Mouse (Mus musculus): ENCODE data around the gene Ltn1. TPM values are rescaled to one million over a fixed set of nuclear protein-coding genes. Genes with fewer than 3 reads are reported as not detected.

Gene Ltn1
- total RNA-seq, 1 experiment from 2014 or later = 33.6 TPM

GRCm38 (mm10) chr16:87393813-87394548 lies 38.4 kb downstream of the Ltn1 start:
- DNase-seq = peak; percentile 69

- DNase-seq = peak; percentile 54
These were observed 44.9 kb downstream of the Ltn1 start for GRCm38 (mm10) chr16:87387444-87387977.

- DNase-seq = no peak
These were observed 48.0 kb downstream of the Ltn1 start for GRCm38 (mm10) chr16:87384366-87384765.

GRCm38 (mm10) chr16:87382996-87383395 lies 49.4 kb downstream of the Ltn1 start:
- no peak for DNase-seq

GRCm38 (mm10) chr16:87366445-87366844 lies 66.0 kb downstream of the Ltn1 start:
- no peak for DNase-seq

- DNase-seq = no peak
These were observed 66.4 kb downstream of the Ltn1 start for GRCm38 (mm10) chr16:87366035-87366434.

GRCm38 (mm10) chr16:87364231-87364630 lies 68.2 kb downstream of the Ltn1 start:
- DNase-seq = peak; percentile 39

GRCm38 (mm10) chr16:87360096-87360495 lies 72.3 kb downstream of the Ltn1 start:
- no peak for DNase-seq

GRCm38 (mm10) chr16:87354748-87355147 lies 77.7 kb downstream of the Ltn1 start:
- DNase-seq = no peak

GRCm38 (mm10) chr16:87354075-87354583 lies 78.3 kb downstream of the Ltn1 start, which contains the start of gene N6amt1:
Gene N6amt1, plus strand, starts transcription at chr16:87354185.
- peak; percentile 95 for DNase-seq

GRCm38 (mm10) chr16:87353605-87354004 lies 78.8 kb downstream of the Ltn1 start:
- DNase-seq = no peak

- DNase-seq = no peak
These were observed 80.9 kb downstream of the Ltn1 start for GRCm38 (mm10) chr16:87351386-87352105.

GRCm38 (mm10) chr16:87348133-87348532 lies 84.3 kb downstream of the Ltn1 start:
- no peak for DNase-seq

- DNase-seq = no peak
These were observed 91.3 kb downstream of the Ltn1 start for GRCm38 (mm10) chr16:87341043-87341572.

GRCm38 (mm10) chr16:87334756-87335155 lies 97.7 kb downstream of the Ltn1 start:
- no peak for DNase-seq

GRCm38 (mm10) chr16:87329986-87330385 lies 102.4 kb downstream of the Ltn1 start:
- DNase-seq = no peak

Other genes with a start within 250 kb of the Ltn1 start
- gene N6amt1, start 78.4 kb downstream of the Ltn1 start, total RNA-seq (2021) = 21.0 and 24.1 TPM in 2 replicates
- 6.4 and 8.6 TPM in 2 replicates for gene Rwdd2b, start 8.0 kb upstream of the Ltn1 start, total RNA-seq (2021)
- 78.6 and 78.9 TPM in 2 replicates for gene Usp16, start 22.1 kb upstream of the Ltn1 start, total RNA-seq (2021)
- 192 and 207 TPM in 2 replicates for gene Cct8, start 63.3 kb upstream of the Ltn1 start, total RNA-seq (2021)
- gene Map3k7cl, start 120.7 kb upstream of the Ltn1 start, total RNA-seq (2021) = 1.2 and 2.3 TPM in 2 replicates